Mouse (Mus musculus): ENCODE data around the gene Adrb1. TPM values are rescaled to one million over a fixed set of nuclear protein-coding genes. Genes with fewer than 3 reads are reported as not detected.

Gene Adrb1
- polyA plus RNA-seq, 1 experiment from 2014 or later: 0.17 TPM

GRCm38 (mm10) chr19:56682843-56683242, 39.2 kb upstream of the Adrb1 start:
- Histone ChIP-seq H3K27ac (ENCODE audit: low read depth, low read length) (no peak overlapping the region), H3K4me1 (replicated peaks; ENCODE audit: control insufficient read depth, insufficient read depth, low read length) (no peaks in the 10 kb centered on the region), H3K36me3 (ENCODE audit: control insufficient read depth, insufficient read depth, low read length) (no peaks in the 10 kb centered on the region), H3K4me3 (ENCODE audit: low read depth, low read length) (no peak overlapping the region), H3K9me3 (ENCODE audit: control insufficient read depth, low read length) (no peaks in the 10 kb centered on the region), H3K27me3 (ENCODE audit: control insufficient read depth, insufficient read depth, low read length) (no peaks in the 10 kb centered on the region), H3K4me2 (replicated peaks; ENCODE audit: low read depth, low read length) (no peak overlapping the region), H3K9ac (ENCODE audit: low read depth, low read length) (no peak overlapping the region)
- DNase-seq (ENCODE audit: low spot score) (no peak), ATAC-seq (ENCODE audit: low FRiP score) (no peak)
- 81% methylated on average over 7 of the region's 7 CpGs for WGBS

- no peak for DNase-seq (ENCODE audit: low spot score)
- H3K9ac ChIP-seq (ENCODE audit: low read depth, low read length): no peak overlapping the region
- H3K27me3 ChIP-seq (ENCODE audit: control insufficient read depth, insufficient read depth, low read length): no peaks in the 10 kb centered on the region
- H3K9me3 ChIP-seq (ENCODE audit: control insufficient read depth, low read length): no peaks in the 10 kb centered on the region
- no peak overlapping the region for H3K4me3 ChIP-seq (ENCODE audit: low read depth, low read length)
- WGBS: 84% methylated on average over 7 of the region's 7 CpGs
- H3K4me1 ChIP-seq (replicated peaks; ENCODE audit: control insufficient read depth, insufficient read depth, low read length): no peaks in the 10 kb centered on the region
- no peak for ATAC-seq (ENCODE audit: low FRiP score)
- no peak overlapping the region for H3K4me2 ChIP-seq (replicated peaks; ENCODE audit: low read depth, low read length)
- no peak overlapping the region for H3K27ac ChIP-seq (ENCODE audit: low read depth, low read length)
- H3K36me3 ChIP-seq (ENCODE audit: control insufficient read depth, insufficient read depth, low read length): no peaks in the 10 kb centered on the region
These were observed 36.5 kb upstream of the Adrb1 start for GRCm38 (mm10) chr19:56685515-56685914.

GRCm38 (mm10) chr19:56686218-56686617, 35.8 kb upstream of the Adrb1 start:
- 87% methylated on average over 12 of the region's 12 CpGs for WGBS
- H3K9me3 ChIP-seq (ENCODE audit: control insufficient read depth, low read length): no peaks in the 10 kb centered on the region
- no peak overlapping the region for H3K27ac ChIP-seq (ENCODE audit: low read depth, low read length)
- H3K4me2 ChIP-seq (replicated peaks; ENCODE audit: low read depth, low read length): no peak overlapping the region
- H3K4me1 ChIP-seq (replicated peaks; ENCODE audit: control insufficient read depth, insufficient read depth, low read length): no peaks in the 10 kb centered on the region
- H3K4me3 ChIP-seq (ENCODE audit: low read depth, low read length): no peak overlapping the region
- H3K36me3 ChIP-seq (ENCODE audit: control insufficient read depth, insufficient read depth, low read length): no peaks in the 10 kb centered on the region
- no peaks in the 10 kb centered on the region for H3K27me3 ChIP-seq (ENCODE audit: control insufficient read depth, insufficient read depth, low read length)
- DNase-seq (ENCODE audit: low spot score): no peak
- no peak for ATAC-seq (ENCODE audit: low FRiP score)
- H3K9ac ChIP-seq (ENCODE audit: low read depth, low read length): no peak overlapping the region

- no peak overlapping the region for H3K9ac ChIP-seq (ENCODE audit: low read depth, low read length)
- H3K27me3 ChIP-seq (ENCODE audit: control insufficient read depth, insufficient read depth, low read length): no peaks in the 10 kb centered on the region
- no peaks in the 10 kb centered on the region for H3K4me1 ChIP-seq (replicated peaks; ENCODE audit: control insufficient read depth, insufficient read depth, low read length)
- WGBS: 79% methylated on average over 8 of the region's 8 CpGs
- no peaks in the 10 kb centered on the region for H3K36me3 ChIP-seq (ENCODE audit: control insufficient read depth, insufficient read depth, low read length)
- no peak for DNase-seq (ENCODE audit: low spot score)
- H3K9me3 ChIP-seq (ENCODE audit: control insufficient read depth, low read length): no peaks in the 10 kb centered on the region
- H3K4me2 ChIP-seq (replicated peaks; ENCODE audit: low read depth, low read length): no peak overlapping the region
- ATAC-seq (ENCODE audit: low FRiP score): no peak
- no peak overlapping the region for H3K4me3 ChIP-seq (ENCODE audit: low read depth, low read length)
- no peak overlapping the region for H3K27ac ChIP-seq (ENCODE audit: low read depth, low read length)
These were observed 34.9 kb upstream of the Adrb1 start for GRCm38 (mm10) chr19:56687026-56687635.

- H3K9me3 ChIP-seq (ENCODE audit: control insufficient read depth, low read length): no peaks in the 10 kb centered on the region
- H3K9ac ChIP-seq (ENCODE audit: low read depth, low read length): no peak overlapping the region
- no peaks in the 10 kb centered on the region for H3K27me3 ChIP-seq (ENCODE audit: control insufficient read depth, insufficient read depth, low read length)
- DNase-seq (ENCODE audit: low spot score) (no peak), ATAC-seq (ENCODE audit: low FRiP score) (no peak)
- H3K4me3 ChIP-seq (ENCODE audit: low read depth, low read length): no peak overlapping the region
- no peak overlapping the region for H3K27ac ChIP-seq (ENCODE audit: low read depth, low read length)
- 81% methylated on average over 10 of the region's 10 CpGs for WGBS
- no peak overlapping the region for H3K4me2 ChIP-seq (replicated peaks; ENCODE audit: low read depth, low read length)
- H3K36me3 ChIP-seq (ENCODE audit: control insufficient read depth, insufficient read depth, low read length): no peaks in the 10 kb centered on the region
- no peaks in the 10 kb centered on the region for H3K4me1 ChIP-seq (replicated peaks; ENCODE audit: control insufficient read depth, insufficient read depth, low read length)
These were observed 34.3 kb upstream of the Adrb1 start for GRCm38 (mm10) chr19:56687676-56688075.

- Histone ChIP-seq H3K36me3 (ENCODE audit: control insufficient read depth, insufficient read depth, low read length) (no peaks in the 10 kb centered on the region), H3K9me3 (ENCODE audit: control insufficient read depth, low read length) (no peaks in the 10 kb centered on the region), H3K9ac (ENCODE audit: low read depth, low read length) (no peak overlapping the region), H3K4me2 (replicated peaks; ENCODE audit: low read depth, low read length) (no peak overlapping the region), H3K27me3 (ENCODE audit: control insufficient read depth, insufficient read depth, low read length) (no peaks in the 10 kb centered on the region), H3K27ac (ENCODE audit: low read depth, low read length) (no peak overlapping the region), H3K4me3 (ENCODE audit: low read depth, low read length) (no peak overlapping the region), H3K4me1 (replicated peaks; ENCODE audit: control insufficient read depth, insufficient read depth, low read length) (no peaks in the 10 kb centered on the region)
- WGBS: 87% methylated on average over 12 of the region's 12 CpGs
- DNase-seq (ENCODE audit: low spot score) (no peak), ATAC-seq (ENCODE audit: low FRiP score) (no peak)
These were observed 33.2 kb upstream of the Adrb1 start for GRCm38 (mm10) chr19:56688661-56689335.

- Histone ChIP-seq H3K27me3 (ENCODE audit: control insufficient read depth, insufficient read depth, low read length) (no peaks in the 10 kb centered on the region), H3K36me3 (ENCODE audit: control insufficient read depth, insufficient read depth, low read length) (no peaks in the 10 kb centered on the region), H3K4me2 (replicated peaks; ENCODE audit: low read depth, low read length) (no peak overlapping the region), H3K27ac (ENCODE audit: low read depth, low read length) (no peak overlapping the region), H3K9ac (ENCODE audit: low read depth, low read length) (no peak overlapping the region), H3K4me3 (ENCODE audit: low read depth, low read length) (no peak overlapping the region), H3K9me3 (ENCODE audit: control insufficient read depth, low read length) (no peaks in the 10 kb centered on the region), H3K4me1 (replicated peaks; ENCODE audit: control insufficient read depth, insufficient read depth, low read length) (no peaks in the 10 kb centered on the region)
- ATAC-seq (ENCODE audit: low FRiP score) (no peak), DNase-seq (ENCODE audit: low spot score) (no peak)
- WGBS: 83% methylated on average over 6 of the region's 6 CpGs
These were observed 32.5 kb upstream of the Adrb1 start for GRCm38 (mm10) chr19:56689493-56689892.

GRCm38 (mm10) chr19:56691103-56691502, 30.9 kb upstream of the Adrb1 start:
- no peaks in the 10 kb centered on the region for H3K27me3 ChIP-seq (ENCODE audit: control insufficient read depth, insufficient read depth, low read length)
- no peaks in the 10 kb centered on the region for H3K9me3 ChIP-seq (ENCODE audit: control insufficient read depth, low read length)
- no peak for ATAC-seq (ENCODE audit: low FRiP score)
- 88% methylated on average over 3 of the region's 3 CpGs for WGBS
- H3K4me2 ChIP-seq (replicated peaks; ENCODE audit: low read depth, low read length): no peak overlapping the region
- no peak overlapping the region for H3K27ac ChIP-seq (ENCODE audit: low read depth, low read length)
- no peak for DNase-seq (ENCODE audit: low spot score)
- no peak overlapping the region for H3K9ac ChIP-seq (ENCODE audit: low read depth, low read length)
- no peaks in the 10 kb centered on the region for H3K36me3 ChIP-seq (ENCODE audit: control insufficient read depth, insufficient read depth, low read length)
- no peak overlapping the region for H3K4me3 ChIP-seq (ENCODE audit: low read depth, low read length)
- no peaks in the 10 kb centered on the region for H3K4me1 ChIP-seq (replicated peaks; ENCODE audit: control insufficient read depth, insufficient read depth, low read length)

- H3K27ac ChIP-seq (ENCODE audit: low read depth, low read length): no peak overlapping the region
These were observed 29.5 kb upstream of the Adrb1 start for GRCm38 (mm10) chr19:56692451-56692850.

More at GRCm38 (mm10) chr19:56692451-56692850, 29.5 kb upstream of the Adrb1 start:
- no peak overlapping the region for H3K9ac ChIP-seq (ENCODE audit: low read depth, low read length)
- WGBS: 11% methylated on average over 5 of the region's 5 CpGs
- H3K4me2 ChIP-seq (replicated peaks; ENCODE audit: low read depth, low read length): no peak overlapping the region
- no peaks in the 10 kb centered on the region for H3K9me3 ChIP-seq (ENCODE audit: control insufficient read depth, low read length)
- no peaks in the 10 kb centered on the region for H3K4me1 ChIP-seq (replicated peaks; ENCODE audit: control insufficient read depth, insufficient read depth, low read length)
- no peak overlapping the region for H3K4me3 ChIP-seq (ENCODE audit: low read depth, low read length)
- no peak for DNase-seq (ENCODE audit: low spot score)
- H3K36me3 ChIP-seq (ENCODE audit: control insufficient read depth, insufficient read depth, low read length): no peaks in the 10 kb centered on the region
- H3K27me3 ChIP-seq (ENCODE audit: control insufficient read depth, insufficient read depth, low read length): no peaks in the 10 kb centered on the region
- ATAC-seq (ENCODE audit: low FRiP score): no peak
